Mouse (Mus musculus): ENCODE measurements at regions not wholly inside any gene's neighbourhood (a gene's known extent, or its start where the extent isn't known, plus 50 kb on each side); places are given as distances from the start of the nearest gene placed in this dataset.

- WGBS = 79% methylated on average over 1 of the region's 1 CpGs
- Histone ChIP-seq H3K4me3 (replicated peaks; ENCODE audit: control insufficient read depth, low read depth, low read length) (no peak overlapping the region), H3K4me1 (ENCODE audit: control insufficient read depth, insufficient read depth, low read length) (no peaks in the 10 kb centered on the region), H3K27ac (ENCODE audit: control insufficient read depth, insufficient read depth, low read depth, low read length, poor library complexity) (no peak overlapping the region)
- TF ChIP-seq CTCF (IDR thresholded peaks at IDR 0.05; ENCODE audit: control insufficient read depth, insufficient read depth, low read length) (no peak), POLR2A (IDR thresholded peaks at IDR 0.05; ENCODE audit: borderline replicate concordance, control insufficient read depth, low read depth, low read length) (no peak)
These were observed 243.6 kb downstream of the Rnf152 start for GRCm38 (mm10) chr1:105112762-105113525.

GRCm38 (mm10) chr1:105111236-105111635 lies 245.3 kb downstream of the Rnf152 start:
- 74% methylated on average over 4 of the region's 4 CpGs for WGBS
- Histone ChIP-seq H3K4me1 (ENCODE audit: control insufficient read depth, insufficient read depth, low read length) (no peaks in the 10 kb centered on the region), H3K27ac (ENCODE audit: control insufficient read depth, insufficient read depth, low read depth, low read length, poor library complexity) (no peak overlapping the region), H3K4me3 (replicated peaks; ENCODE audit: control insufficient read depth, low read depth, low read length) (no peak overlapping the region)
- no peak for TF ChIP-seq CTCF (IDR thresholded peaks at IDR 0.05; ENCODE audit: control insufficient read depth, insufficient read depth, low read length)
- no peak for TF ChIP-seq POLR2A (IDR thresholded peaks at IDR 0.05; ENCODE audit: borderline replicate concordance, control insufficient read depth, low read depth, low read length)

GRCm38 (mm10) chr1:105110581-105111210 lies 245.8 kb downstream of the Rnf152 start:
- WGBS = 86% methylated on average over 1 of the region's 1 CpGs
- Histone ChIP-seq H3K4me1 (ENCODE audit: control insufficient read depth, insufficient read depth, low read length) (no peaks in the 10 kb centered on the region), H3K27ac (ENCODE audit: control insufficient read depth, insufficient read depth, low read depth, low read length, poor library complexity) (no peak overlapping the region), H3K4me3 (replicated peaks; ENCODE audit: control insufficient read depth, low read depth, low read length) (no peak overlapping the region)
- TF ChIP-seq CTCF (IDR thresholded peaks at IDR 0.05; ENCODE audit: control insufficient read depth, insufficient read depth, low read length) (no peak), POLR2A (IDR thresholded peaks at IDR 0.05; ENCODE audit: borderline replicate concordance, control insufficient read depth, low read depth, low read length) (no peak)

- no peak for TF ChIP-seq POLR2A (IDR thresholded peaks at IDR 0.05; ENCODE audit: borderline replicate concordance, control insufficient read depth, low read depth, low read length)
- no peak for TF ChIP-seq CTCF (IDR thresholded peaks at IDR 0.05; ENCODE audit: control insufficient read depth, insufficient read depth, low read length)
- no peak overlapping the region for H3K4me3 ChIP-seq (replicated peaks; ENCODE audit: control insufficient read depth, low read depth, low read length)
- no peak overlapping the region for H3K27ac ChIP-seq (ENCODE audit: control insufficient read depth, insufficient read depth, low read depth, low read length, poor library complexity)
- 70% methylated on average over 4 of the region's 4 CpGs for WGBS
- no peaks in the 10 kb centered on the region for H3K4me1 ChIP-seq (ENCODE audit: control insufficient read depth, insufficient read depth, low read length)
These were observed 248.7 kb downstream of the Rnf152 start for GRCm38 (mm10) chr1:105107836-105108235.

- WGBS = 81% methylated on average over 1 of the region's 1 CpGs
- TF ChIP-seq CTCF (IDR thresholded peaks at IDR 0.05; ENCODE audit: control insufficient read depth, insufficient read depth, low read length) (no peak), POLR2A (IDR thresholded peaks at IDR 0.05; ENCODE audit: borderline replicate concordance, control insufficient read depth, low read depth, low read length) (no peak)
- Histone ChIP-seq H3K4me1 (ENCODE audit: control insufficient read depth, insufficient read depth, low read length) (no peaks in the 10 kb centered on the region), H3K4me3 (replicated peaks; ENCODE audit: control insufficient read depth, low read depth, low read length) (no peak overlapping the region), H3K27ac (ENCODE audit: control insufficient read depth, insufficient read depth, low read depth, low read length, poor library complexity) (no peak overlapping the region)
These were observed 249.3 kb downstream of the Rnf152 start for GRCm38 (mm10) chr1:105107257-105107656.

- H3K27ac ChIP-seq (ENCODE audit: control insufficient read depth, insufficient read depth, low read depth, low read length, poor library complexity) = no peak overlapping the region
- TF ChIP-seq POLR2A (IDR thresholded peaks at IDR 0.05; ENCODE audit: borderline replicate concordance, control insufficient read depth, low read depth, low read length) (no peak), CTCF (IDR thresholded peaks at IDR 0.05; ENCODE audit: control insufficient read depth, insufficient read depth, low read length) (no peak)
- H3K4me3 ChIP-seq (replicated peaks; ENCODE audit: control insufficient read depth, low read depth, low read length) = no peak overlapping the region
- H3K4me1 ChIP-seq (ENCODE audit: control insufficient read depth, insufficient read depth, low read length) = no peaks in the 10 kb centered on the region
These were observed 251.3 kb downstream of the Rnf152 start for GRCm38 (mm10) chr1:105105211-105105610.

- Histone ChIP-seq H3K4me3 (replicated peaks; ENCODE audit: control insufficient read depth, low read depth, low read length) (no peak overlapping the region), H3K4me1 (ENCODE audit: control insufficient read depth, insufficient read depth, low read length) (no peaks in the 10 kb centered on the region), H3K27ac (ENCODE audit: control insufficient read depth, insufficient read depth, low read depth, low read length, poor library complexity) (no peak overlapping the region)
- WGBS = 65% methylated on average over 2 of the region's 2 CpGs
- TF ChIP-seq CTCF (IDR thresholded peaks at IDR 0.05; ENCODE audit: control insufficient read depth, insufficient read depth, low read length) = no peak
- TF ChIP-seq POLR2A (IDR thresholded peaks at IDR 0.05; ENCODE audit: borderline replicate concordance, control insufficient read depth, low read depth, low read length) = no peak
These were observed 261.4 kb downstream of the Rnf152 start for GRCm38 (mm10) chr1:105095091-105095490.

- Histone ChIP-seq H3K27ac (ENCODE audit: control insufficient read depth, insufficient read depth, low read depth, low read length, poor library complexity) (no peak overlapping the region), H3K4me1 (ENCODE audit: control insufficient read depth, insufficient read depth, low read length) (no peaks in the 10 kb centered on the region), H3K4me3 (replicated peaks; ENCODE audit: control insufficient read depth, low read depth, low read length) (no peak overlapping the region)
- 66% methylated on average over 3 of the region's 3 CpGs for WGBS
- TF ChIP-seq CTCF (IDR thresholded peaks at IDR 0.05; ENCODE audit: control insufficient read depth, insufficient read depth, low read length) (no peak), POLR2A (IDR thresholded peaks at IDR 0.05; ENCODE audit: borderline replicate concordance, control insufficient read depth, low read depth, low read length) (no peak)
These were observed 262.0 kb downstream of the Rnf152 start for GRCm38 (mm10) chr1:105094500-105094899.
